Mouse (Mus musculus): ENCODE measurements at regions not wholly inside any gene's neighbourhood (a gene's known extent, or its start where the extent isn't known, plus 50 kb on each side); places are given as distances from the start of the nearest gene placed in this dataset.
A peak's percentile ranks its signal among the peaks of the same experiment; 100 is the strongest.

DNA sequence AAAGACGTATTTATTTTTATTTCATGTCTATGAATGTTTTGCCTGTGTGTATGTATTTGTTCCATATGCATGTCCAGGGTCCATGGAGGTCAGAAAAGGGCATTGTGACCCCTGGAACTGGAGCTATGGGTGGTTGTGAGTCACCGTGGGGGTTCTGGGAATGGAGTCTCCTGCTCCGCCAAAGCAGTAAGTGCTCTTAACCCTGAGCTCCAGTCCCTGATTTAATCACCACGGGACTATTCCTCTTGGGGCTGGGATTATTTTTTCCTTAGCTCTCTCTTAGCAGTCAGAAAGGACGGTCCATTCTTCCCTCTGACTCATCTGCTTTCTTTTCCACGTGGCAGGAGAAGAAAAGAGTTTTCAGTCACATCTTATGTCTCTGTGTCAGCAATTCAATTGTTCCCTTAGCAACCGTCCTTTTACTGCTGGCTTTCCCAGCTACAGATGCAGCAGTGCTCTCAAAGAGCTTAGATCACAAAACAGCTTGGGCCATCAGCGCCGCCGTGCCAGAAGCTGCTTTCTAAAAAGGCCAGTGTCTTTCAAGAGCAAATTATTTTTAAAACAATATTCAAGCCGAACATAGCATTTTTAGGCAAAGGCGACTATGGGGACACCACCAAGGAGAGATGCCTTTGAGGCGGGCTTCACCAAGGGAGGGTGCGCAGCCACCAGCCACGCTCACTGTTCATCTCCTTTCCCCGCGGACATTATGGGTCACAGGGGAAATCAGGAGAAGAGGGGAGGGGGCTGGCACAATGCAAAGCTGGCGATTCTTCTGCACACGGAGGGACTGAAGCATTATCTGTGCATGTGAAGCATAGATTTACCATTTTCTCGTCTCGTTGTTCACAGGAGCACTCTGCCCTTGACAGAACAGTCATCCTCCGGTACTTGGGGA, 110.8 kb downstream of the Map3k7 start:
- TF ChIP-seq GATA4 (IDR thresholded peaks at IDR 0.05; ENCODE audit: insufficient replicate concordance, low read length), result no peak

DNA sequence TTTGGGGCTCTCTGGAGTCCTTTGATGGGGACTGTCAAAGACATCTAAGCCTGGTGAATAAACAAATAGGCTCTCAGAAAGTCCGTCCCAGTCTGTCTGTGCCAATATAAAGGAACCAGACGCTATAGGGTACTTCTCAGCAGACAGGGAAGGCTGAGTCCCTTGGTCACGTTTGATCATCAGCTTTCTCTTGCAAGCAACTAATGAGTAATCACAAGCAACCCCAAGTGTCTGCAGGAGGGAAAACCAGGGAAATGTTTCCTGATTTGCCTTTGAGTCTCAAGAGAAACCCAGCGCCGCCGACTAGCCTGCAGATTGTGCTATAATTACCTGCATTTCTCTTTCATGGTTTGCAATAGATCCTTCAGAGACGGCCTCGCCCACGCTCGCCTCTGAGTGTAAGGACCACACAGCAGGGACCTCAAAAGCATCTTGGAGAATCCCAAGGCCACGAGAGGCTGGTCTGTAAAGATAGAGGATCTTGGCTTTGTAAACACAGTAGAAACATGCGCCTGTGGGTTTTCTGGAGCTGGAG, 112.6 kb downstream of the Map3k7 start:
- TF ChIP-seq GATA4 (IDR thresholded peaks at IDR 0.05; ENCODE audit: insufficient replicate concordance, low read length), result no peak

DNA sequence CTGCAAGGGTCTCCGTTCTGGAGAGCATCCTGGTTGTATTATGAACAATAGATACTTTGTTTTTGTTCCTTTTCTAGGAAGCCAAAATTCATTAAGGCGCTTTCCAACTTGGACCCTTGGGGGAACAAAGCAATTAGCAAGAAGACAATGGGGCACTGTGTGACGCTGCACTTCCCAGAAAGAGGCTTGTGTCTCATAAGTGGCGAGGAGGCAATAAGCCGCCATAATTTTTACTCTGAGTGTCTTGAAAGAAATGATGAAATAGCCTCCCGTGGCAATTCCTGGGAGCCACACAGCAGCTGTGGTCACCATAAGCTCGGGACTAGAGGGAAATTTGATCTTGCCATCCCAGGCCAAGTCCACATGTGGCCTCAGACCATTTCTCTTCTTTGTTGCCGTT, 119.6 kb downstream of the Map3k7 start:
- no peak for TF ChIP-seq GATA4 (IDR thresholded peaks at IDR 0.05; ENCODE audit: insufficient replicate concordance, low read length)

DNA sequence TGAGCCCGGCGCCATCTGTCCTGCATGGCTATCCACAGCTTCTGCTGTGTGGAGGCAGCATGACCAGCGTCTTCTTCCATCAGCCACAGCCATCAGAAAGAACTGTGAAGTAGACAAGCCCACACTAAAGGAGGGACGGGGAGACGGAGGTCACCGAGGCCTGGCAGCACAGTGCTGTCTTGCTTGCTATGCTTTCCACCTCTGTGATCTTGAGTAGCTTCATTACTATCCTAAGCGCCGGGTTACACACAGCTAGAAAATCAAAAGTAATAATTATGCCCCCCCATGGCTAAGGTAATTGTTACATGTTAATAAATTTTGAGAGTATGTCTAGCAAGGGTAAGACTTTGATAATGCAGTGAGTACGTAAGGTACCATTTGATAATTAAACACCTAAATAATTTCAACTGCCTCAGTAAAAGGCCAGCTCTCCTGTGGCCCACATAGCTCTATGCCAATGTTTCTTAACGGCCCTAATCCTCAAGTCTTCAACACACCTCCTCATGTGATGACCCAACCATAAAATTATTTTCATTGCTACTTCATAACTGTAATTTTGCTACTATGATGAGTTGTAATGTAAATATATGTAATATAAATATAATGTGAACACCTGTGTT, 120.5 kb downstream of the Map3k7 start:
- no peak for TF ChIP-seq GATA4 (IDR thresholded peaks at IDR 0.05; ENCODE audit: insufficient replicate concordance, low read length)

DNA sequence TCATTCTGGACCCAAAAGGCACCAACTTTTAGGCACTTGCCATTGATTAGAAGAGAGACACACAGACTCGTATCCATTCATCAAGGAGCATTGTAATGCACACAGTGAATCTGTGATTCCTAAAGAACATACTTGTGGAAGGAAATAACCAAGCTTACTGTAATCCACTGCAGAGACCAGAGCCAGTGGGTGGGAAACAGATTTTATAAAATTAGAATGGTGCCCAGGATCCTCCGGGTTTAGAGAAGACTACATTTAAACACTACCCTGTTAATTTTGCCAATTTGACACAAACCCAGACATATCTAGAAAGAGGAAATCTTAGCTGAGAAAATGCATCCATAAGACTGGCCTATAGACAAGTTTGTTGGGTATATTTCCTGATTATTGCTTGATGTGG, 121.1 kb downstream of the Map3k7 start:
- no peak for TF ChIP-seq GATA4 (IDR thresholded peaks at IDR 0.05; ENCODE audit: insufficient replicate concordance, low read length)

DNA sequence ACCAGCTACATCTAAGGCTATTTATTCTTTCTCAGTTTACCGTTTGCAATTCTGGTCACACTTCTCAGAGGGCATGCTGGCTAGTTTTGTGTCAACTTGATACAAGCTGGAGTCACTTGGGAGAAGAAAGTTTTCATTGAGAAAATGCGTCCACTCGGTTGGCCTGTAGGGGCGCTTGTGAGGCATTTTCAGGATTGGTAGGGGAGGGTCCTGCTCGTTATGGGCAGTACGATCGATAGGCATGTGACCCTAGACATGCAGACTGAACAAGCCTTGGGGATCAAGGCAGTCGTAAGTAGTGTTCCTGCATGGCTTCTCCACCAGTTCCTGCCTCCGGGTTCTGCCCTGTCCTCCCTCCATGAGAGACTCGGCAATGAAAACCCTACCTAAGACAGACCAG, 127.2 kb downstream of the Map3k7 start:
- TF ChIP-seq GATA4 (IDR thresholded peaks at IDR 0.05; ENCODE audit: insufficient replicate concordance, low read length), result no peak

DNA sequence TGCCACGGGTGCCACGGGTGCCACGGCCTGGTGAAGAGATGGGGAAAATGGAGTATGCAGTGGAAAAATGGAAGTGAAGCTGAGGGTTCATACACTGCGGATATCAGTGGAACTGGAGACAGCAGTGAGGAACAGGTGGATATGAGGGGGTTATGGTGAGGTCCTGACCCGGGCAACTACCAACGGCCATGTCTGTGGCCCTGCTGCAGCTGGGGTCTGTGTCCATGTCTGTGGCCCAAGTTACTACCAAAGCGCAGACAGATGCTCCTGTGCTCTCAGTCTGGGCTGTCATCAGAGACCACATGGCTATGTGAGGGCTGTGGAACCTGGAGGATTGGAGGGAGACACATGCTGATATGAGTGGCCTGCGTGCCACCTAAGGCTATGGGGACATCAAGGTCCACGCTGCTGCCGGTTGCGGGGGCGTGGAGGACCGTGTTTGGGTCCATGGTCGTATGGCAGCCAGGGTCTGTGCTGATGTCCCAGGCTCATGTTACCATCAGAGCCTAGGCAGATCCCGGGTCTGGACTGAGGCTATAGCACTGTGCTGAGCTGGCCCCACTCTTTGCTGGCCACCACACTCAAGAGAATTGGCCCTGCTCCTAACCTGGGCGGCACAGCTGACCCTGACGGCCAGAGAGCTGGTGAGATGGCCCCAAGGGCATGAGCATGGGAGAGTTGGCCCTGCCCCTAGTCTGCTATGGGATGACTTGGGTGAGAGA, 128.6 kb downstream of the Map3k7 start:
- TF ChIP-seq GATA4 (IDR thresholded peaks at IDR 0.05; ENCODE audit: insufficient replicate concordance, low read length), result no peak

DNA sequence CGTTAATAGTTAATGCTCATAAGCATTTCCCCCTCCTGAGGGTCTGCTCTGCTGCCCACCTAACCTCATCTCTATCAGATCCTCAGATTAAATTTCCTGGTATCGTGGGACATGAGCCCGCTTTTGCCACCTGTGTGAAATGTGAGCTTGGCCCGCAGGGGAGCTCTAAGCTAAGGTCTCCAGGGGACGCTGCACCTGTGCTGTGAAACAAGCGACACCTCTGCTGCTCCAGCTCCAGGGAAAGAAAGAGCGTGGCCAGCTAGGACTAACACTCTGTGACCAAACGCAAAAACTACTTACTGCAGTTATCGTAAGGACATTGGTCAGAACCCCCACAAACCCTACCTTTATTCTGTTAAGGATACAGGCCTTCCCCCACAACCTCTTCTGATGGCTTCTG, 134.3 kb downstream of the Map3k7 start:
- TF ChIP-seq GATA4 (IDR thresholded peaks at IDR 0.05; ENCODE audit: insufficient replicate concordance, low read length), result no peak

DNA sequence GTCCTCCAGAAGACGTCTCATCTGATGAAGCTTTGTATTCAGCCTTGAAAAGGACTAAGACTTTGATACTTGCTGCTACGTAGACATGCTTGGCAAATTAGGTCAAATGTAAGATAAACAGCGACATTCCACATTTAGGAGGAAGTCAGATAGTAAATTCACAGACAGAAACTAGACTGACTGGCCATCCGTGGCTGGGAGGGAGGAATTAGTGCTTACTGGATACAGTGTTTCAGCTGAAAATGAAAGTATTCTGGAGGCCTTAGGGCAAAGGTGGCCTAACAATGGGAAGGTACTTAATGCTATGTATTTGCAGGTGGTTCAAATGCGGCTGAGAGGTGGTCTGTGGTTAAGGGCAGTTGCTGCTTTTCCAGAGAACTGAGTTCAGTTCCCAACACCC, 137.1 kb downstream of the Map3k7 start:
- TF ChIP-seq GATA4 (IDR thresholded peaks at IDR 0.05; ENCODE audit: insufficient replicate concordance, low read length), result peak; percentile 25; the same call in 1 of the 2 replicates

DNA sequence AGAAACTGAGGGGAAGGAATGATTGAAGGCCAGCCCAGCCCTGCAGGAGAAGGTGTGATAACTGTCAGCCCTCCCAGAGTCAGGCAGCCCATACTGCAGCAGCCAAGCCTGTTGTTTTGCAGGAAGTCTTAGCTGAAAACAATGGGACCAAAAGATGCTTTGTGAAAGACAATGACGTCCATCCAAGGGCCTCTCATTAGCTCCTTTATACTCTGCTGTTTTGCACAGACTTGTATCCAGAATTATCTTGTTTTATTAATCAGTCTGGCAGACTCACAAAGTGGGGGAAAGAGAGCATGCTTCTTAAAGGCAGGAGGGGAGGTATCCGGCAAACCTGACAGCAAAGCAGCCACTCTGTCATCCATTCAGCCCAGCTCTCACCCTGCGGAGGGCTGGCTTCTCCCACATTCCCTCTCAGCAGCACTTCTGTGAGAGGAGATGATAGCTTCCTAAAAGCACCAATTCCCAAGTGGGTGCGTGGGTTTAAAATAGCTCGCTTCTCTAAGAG, 131.9 kb upstream of the Bach2 start:
- TF ChIP-seq GATA4 (IDR thresholded peaks at IDR 0.05; ENCODE audit: insufficient replicate concordance, low read length), result no peak

DNA sequence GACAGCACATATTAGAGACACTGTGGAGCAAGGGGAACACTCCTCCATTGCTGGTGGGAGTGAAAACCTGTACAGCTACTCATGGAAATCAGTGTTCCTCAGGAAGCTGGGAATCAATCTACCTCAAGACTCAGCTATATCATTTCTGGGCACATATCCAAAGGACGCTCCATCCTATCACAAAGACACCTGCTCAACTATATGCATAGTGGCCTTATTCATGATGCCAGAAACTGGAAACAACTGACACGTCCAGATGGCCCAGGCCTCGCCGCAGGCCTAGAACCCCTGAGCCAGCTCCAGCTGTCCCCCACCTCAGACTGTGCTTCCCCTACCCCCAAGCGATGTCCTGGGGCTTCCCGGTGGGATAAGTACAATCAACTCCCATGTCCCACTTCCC, 116.3 kb upstream of the Bach2 start:
- TF ChIP-seq GATA4 (IDR thresholded peaks at IDR 0.05; ENCODE audit: insufficient replicate concordance, low read length), result no peak

DNA sequence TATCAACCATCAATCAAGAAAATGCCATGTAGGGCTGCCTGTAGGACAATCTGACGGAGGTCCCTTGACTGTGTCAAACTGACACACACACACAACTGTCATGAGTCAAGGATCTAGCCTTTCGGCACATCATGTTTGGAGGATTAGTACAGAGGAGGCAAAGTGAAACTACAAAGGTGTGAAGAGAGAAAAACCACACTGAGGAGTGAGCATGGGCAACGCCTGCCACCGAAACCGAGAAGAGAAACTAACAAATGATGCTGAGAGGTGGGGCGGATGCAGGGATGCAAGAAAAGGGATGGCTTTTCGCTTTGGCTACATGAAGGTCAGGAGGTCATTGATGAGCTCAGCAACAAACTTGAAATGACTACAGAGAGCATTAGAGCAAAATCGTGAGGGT, 111.8 kb upstream of the Bach2 start:
- TF ChIP-seq GATA4 (IDR thresholded peaks at IDR 0.05; ENCODE audit: insufficient replicate concordance, low read length), result no peak

DNA sequence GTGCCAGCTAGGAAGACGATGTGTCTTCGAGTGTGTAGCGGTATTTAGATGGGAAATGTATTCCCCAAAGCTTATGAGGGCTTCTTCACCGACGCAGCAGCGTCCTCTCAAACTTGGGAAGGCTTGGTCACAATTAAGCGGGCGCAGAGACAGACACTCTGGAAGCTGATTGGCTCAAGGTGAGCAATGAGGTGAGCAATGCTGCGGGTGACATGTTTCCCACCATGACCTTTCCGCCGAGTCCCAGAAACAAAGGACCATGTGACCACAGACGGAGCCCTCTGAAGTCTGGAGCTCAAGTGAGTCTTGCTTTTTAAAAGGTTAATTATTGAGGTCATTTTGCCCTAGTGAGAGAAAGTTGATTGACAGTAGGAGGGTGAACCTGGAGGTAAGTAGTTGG, 108.0 kb upstream of the Bach2 start:
- TF ChIP-seq GATA4 (IDR thresholded peaks at IDR 0.05; ENCODE audit: insufficient replicate concordance, low read length), result no peak

DNA sequence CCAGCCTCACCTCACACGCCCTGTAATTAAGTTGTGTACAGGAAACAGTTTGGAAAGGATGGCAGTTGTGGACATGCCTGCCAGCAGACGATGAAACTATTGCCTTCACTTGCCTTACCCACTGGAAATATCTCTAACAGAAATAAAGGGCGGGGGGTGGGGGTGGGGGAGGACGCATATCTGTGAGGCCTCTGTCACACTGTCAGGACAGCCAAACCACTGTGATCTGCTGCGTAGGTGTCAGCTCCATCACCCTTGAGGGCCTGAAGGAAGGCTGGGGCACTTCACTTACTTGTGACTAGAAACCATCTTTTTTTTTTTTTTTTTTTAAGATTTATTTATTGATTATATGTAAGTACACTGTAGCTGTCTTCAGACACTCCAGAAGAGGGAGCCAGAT, 106.8 kb upstream of the Bach2 start:
- TF ChIP-seq GATA4 (IDR thresholded peaks at IDR 0.05; ENCODE audit: insufficient replicate concordance, low read length), result no peak

DNA sequence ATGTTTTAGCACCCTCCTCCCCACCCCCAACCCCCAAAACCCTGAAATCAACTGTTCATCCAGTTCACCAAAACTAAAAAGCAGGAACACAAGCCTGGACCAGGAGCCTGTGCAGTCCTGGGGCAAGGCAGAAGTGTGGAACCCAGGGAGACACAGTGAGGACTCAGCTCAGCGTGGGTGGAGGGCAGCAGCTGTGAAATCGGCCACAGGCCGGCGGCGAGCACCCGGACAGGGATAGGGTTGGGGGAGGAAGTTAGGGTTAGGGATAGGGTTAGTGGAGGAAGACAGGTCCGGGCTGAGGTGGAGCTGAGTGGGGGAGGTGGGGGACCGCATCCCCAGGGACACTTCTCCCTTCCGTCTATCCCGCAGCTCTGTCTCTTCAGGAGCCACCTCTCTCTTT, 102.5 kb upstream of the Bach2 start:
- TF ChIP-seq GATA4 (IDR thresholded peaks at IDR 0.05; ENCODE audit: insufficient replicate concordance, low read length), result no peak

All from liver, adult (tissue).